Mouse (Mus musculus): Measurements from ENCODE around the gene Icam4.

- TF ChIP-seq POLR2A (IDR thresholded peaks at IDR 0.05; ENCODE audit: low read depth, low read length) (no peak), CTCF (IDR thresholded peaks at IDR 0.05; ENCODE audit: extremely low read depth, insufficient read depth, insufficient read length, insufficient replicate concordance) (no peak)
These were observed 6.4 kb upstream of the Icam4 start for GRCm38 (mm10) chr9:21022726-21023125.

All from spleen, adult 2 months (tissue).